Mouse (Mus musculus) left cerebral cortex, postnatal 36 days (tissue): Measurements from ENCODE around the gene Nup35. TPM values are rescaled to one million over a fixed set of nuclear protein-coding genes. Genes with fewer than 3 reads are reported as not detected.

Experiments used
- microRNA-seq: library from miRNA; unstranded; fragments of <30 nt; microRNA quantifications from one replicate; pipeline ENCODE4 v1.2.0, GENCODE M21; 2022
- total RNA-seq, 2 experiments: library from RNA; stranded (reverse); gene quantifications; 2 replicates each; pipeline ENCODE4 v1.2.3; 2021

Gene Nup35
- total RNA-seq, 2 experiments from 2014 or later, result 13.6 to 14.0 TPM

Small RNAs within 50 kb of the gene (microRNA-seq; reads per million reads assigned to microRNA genes)
- gene Mir684-1, result not detected

Other genes with a start within 250 kb of the Nup35 start
- gene Frzb, start 169.6 kb upstream of the Nup35 start, total RNA-seq, result 10 to 100 TPM; 27.7 to 33.5 TPM
- 100 to 1,000 TPM; 405 to 410 TPM for gene Nckap1, start 35.9 kb upstream of the Nup35 start, total RNA-seq
- gene Dusp19, start 191 bp upstream of the Nup35 start, total RNA-seq, result 10 to 100 TPM; 21.4 to 24.1 TPM